Mouse (Mus musculus): ENCODE measurements around the gene Ppp4r1. TPM values are rescaled to one million over a fixed set of nuclear protein-coding genes. Genes with fewer than 3 reads are reported as not detected.
A peak's percentile ranks its signal among the peaks of the same experiment; 100 is the strongest.

The Ppp4r1 gene
- total and polyA plus RNA-seq, 3 experiments = 25.3 to 43.3 (median 36.9) TPM

GRCm38 (mm10) chr17:65886571-65886970 is 104.2 kb downstream of the Ppp4r1 start:
- peak overlapping the region; percentile 99 for H3K4me3 ChIP-seq
- H3K36me3 ChIP-seq (ENCODE audit: control insufficient read depth, insufficient read depth, low read length) = peaks cover 3% of the 10 kb centered on the region; the same call in 1 of the 2 replicates
- no peak for DNase-seq
- H3K27ac ChIP-seq = peak overlapping the region; percentile 99
- peaks cover 4% of the 10 kb centered on the region; the same call in 1 of the 2 replicates for H3K79me2 ChIP-seq (replicated peaks; ENCODE audit: control insufficient read depth, insufficient read depth, low read length)
- WGBS = 52% methylated on average over 9 of the region's 9 CpGs
- peaks cover 7% of the 10 kb centered on the region for H3K4me1 ChIP-seq (ENCODE audit: control insufficient read depth, insufficient read depth, low read length)
- H3K27me3 ChIP-seq (ENCODE audit: control insufficient read depth, insufficient read depth, low read length) = no peaks in the 10 kb centered on the region
- intact Hi-C loops (cut with DNase I) = no loop called here
- H3K9ac ChIP-seq (ENCODE audit: low read depth, low read length) = no peak overlapping the region
- TF ChIP-seq EP300 (IDR thresholded peaks at IDR 0.05; ENCODE audit: insufficient read depth, low read depth, low read length) (no peak), CTCF (IDR thresholded peaks at IDR 0.05) (no peak), POLR2A (IDR thresholded peaks at IDR 0.05; ENCODE audit: insufficient read depth, low read depth, low read length) (no peak)

GRCm38 (mm10) chr17:65889476-65889875 is 107.1 kb downstream of the Ppp4r1 start:
- H3K4me3 ChIP-seq = no peak overlapping the region
- peaks cover 4% of the 10 kb centered on the region for H3K4me1 ChIP-seq (ENCODE audit: control insufficient read depth, insufficient read depth, low read length)
- H3K36me3 ChIP-seq (ENCODE audit: control insufficient read depth, insufficient read depth, low read length) = peaks cover 3% of the 10 kb centered on the region; the same call in 1 of the 2 replicates
- H3K27me3 ChIP-seq (ENCODE audit: control insufficient read depth, insufficient read depth, low read length) = no peaks in the 10 kb centered on the region
- 0 out of 2 replicates have a peak, but pooled peaks cover under 1% of the 10 kb centered on the region for H3K79me2 ChIP-seq (replicated peaks; ENCODE audit: control insufficient read depth, insufficient read depth, low read length)
- 72% methylated on average over 5 of the region's 5 CpGs for WGBS
- H3K9ac ChIP-seq (ENCODE audit: low read depth, low read length) = no peak overlapping the region
- DNase-seq = no peak
- intact Hi-C loops (cut with DNase I) = no loop called here
- no peak for TF ChIP-seq POLR2A (IDR thresholded peaks at IDR 0.05; ENCODE audit: insufficient read depth, low read depth, low read length)
- TF ChIP-seq CTCF (IDR thresholded peaks at IDR 0.05) = no peak
- no peak for TF ChIP-seq EP300 (IDR thresholded peaks at IDR 0.05; ENCODE audit: insufficient read depth, low read depth, low read length)
- no peak overlapping the region for H3K27ac ChIP-seq

Other genes starting within 250 kb of the Ppp4r1 start
- gene Tmem232, start 241.8 kb upstream of the Ppp4r1 start, total RNA-seq (2021) = not detected
- 0.14 and 0.23 TPM in 2 replicates for gene Tmem232, start 241.8 kb upstream of the Ppp4r1 start, polyA plus RNA-seq (2012; rRNA removed)
- gene Vapa, start 169.0 kb upstream of the Ppp4r1 start, total RNA-seq (2021) = 10 to 100 TPM; 86.1 to 91.4 TPM
- 14.3 and 21.0 TPM in 2 replicates for gene Vapa, start 169.0 kb upstream of the Ppp4r1 start, polyA plus RNA-seq (2012; rRNA removed)
- not detected for gene Txndc2, start 140.4 kb upstream of the Ppp4r1 start, total RNA-seq (2021)
- 0.09 and 0.12 TPM in 2 replicates for gene Txndc2, start 140.4 kb upstream of the Ppp4r1 start, polyA plus RNA-seq (2012; rRNA removed)
- gene Rab31, start 9.8 kb upstream of the Ppp4r1 start, total RNA-seq (2021) = 10 to 100 TPM; 12.5 to 16.5 TPM
- gene Rab31, start 9.8 kb upstream of the Ppp4r1 start, polyA plus RNA-seq (2012; rRNA removed) = 13.0 and 22.2 TPM in 2 replicates
- 10 to 100 TPM; 36.0 to 39.1 TPM for gene Ralbp1, start 103.2 kb downstream of the Ppp4r1 start, total RNA-seq (2021)
- gene Ralbp1, start 103.2 kb downstream of the Ppp4r1 start, polyA plus RNA-seq (2012; rRNA removed) = 16.5 and 20.3 TPM in 2 replicates
- gene Twsg1, start 168.7 kb downstream of the Ppp4r1 start, total RNA-seq (2021) = 10 to 100 TPM; 76.1 to 79.0 TPM
- 41.7 and 83.0 TPM in 2 replicates for gene Twsg1, start 168.7 kb downstream of the Ppp4r1 start, polyA plus RNA-seq (2012; rRNA removed)

Measured in heart, adult 2 months (tissue).